Mouse (Mus musculus) limb, embryonic 11.5 days (tissue): ENCODE measurements around the gene Kcnj14. TPM values are rescaled to one million over a fixed set of nuclear protein-coding genes. Genes with fewer than 3 reads are reported as not detected.

Experiments
- ATAC-seq: fragments of 200-750 bp; cut with Nextera tagmentation; 2 replicates; pipeline ENCODE4 v1.8.0; 2017; ENCODE audit warnings: low read depth; ENCODE audit not compliant: insufficient number of reproducible peaks, low FRiP score, low TSS enrichment
- DNase-seq: peaks from one replicate; pipeline ENCODE4 v3.0.0-alpha.2; 2015; ENCODE audit warnings: low spot score
- H3K27ac ChIP-seq: fragments of 300-500 bp; sonication (generic); replicated peaks from 2 replicates; pipeline ENCODE4 v1.5.1; 2014; ENCODE audit warnings: low read depth, mild to moderate bottlenecking, low read length
- H3K27me3 ChIP-seq: fragments of 300-500 bp; sonication (generic); 2 replicates; pipeline ENCODE4 v1.6.1; 2014; ENCODE audit warnings: mild to moderate bottlenecking, low read length, mixed read lengths; ENCODE audit not compliant: control insufficient read depth, insufficient read depth
- H3K36me3 ChIP-seq: fragments of 300-500 bp; sonication (generic); 2 replicates; pipeline ENCODE4 v1.6.1; 2014; ENCODE audit warnings: mild to moderate bottlenecking, low read length, moderate library complexity, mixed read lengths; ENCODE audit not compliant: control insufficient read depth, insufficient read depth
- H3K4me1 ChIP-seq: fragments of 300-500 bp; sonication (generic); 2 replicates; pipeline ENCODE4 v1.6.1; 2014; ENCODE audit warnings: low read length, mixed read lengths; ENCODE audit not compliant: control insufficient read depth, insufficient read depth
- H3K4me2 ChIP-seq: fragments of 300-500 bp; sonication (generic); 2 replicates; pipeline ENCODE4 v1.6.1; 2014; ENCODE audit warnings: low read depth, mild to moderate bottlenecking, moderate library complexity; ENCODE audit not compliant: severe bottlenecking
- H3K4me3 ChIP-seq: fragments of 300-500 bp; sonication (generic); 2 replicates; pipeline ENCODE4 v1.5.1; 2014; ENCODE audit warnings: low read depth, low read length
- H3K9ac ChIP-seq: fragments of 300-500 bp; sonication (generic); 2 replicates; pipeline ENCODE4 v1.6.1; 2014; ENCODE audit warnings: mild to moderate bottlenecking, low read length
- H3K9me3 ChIP-seq: fragments of 300-500 bp; sonication (generic); 2 replicates; pipeline ENCODE4 v1.6.1; 2016; ENCODE audit warnings: low read length; ENCODE audit not compliant: control insufficient read depth
- WGBS: fragments of 180-500 bp; shearing (Covaris S2); extraction: QIAGEN DNeasy Blood & Tissue Kit; methylation state at CpG from one replicate; pipeline ENCODE4 v1.1.7; 2014; 5-methylcytosine and 5-hydroxymethylcytosine counted together
- polyA plus RNA-seq: library from polyadenylated mRNA; unstranded; fragments of >200 nt; fragmentation: Nextera tagmentation; extraction: Ambion mirVana; gene quantifications from 2 replicates; pipeline ENCODE4 v1.2.1, GENCODE M21; 2014

Kcnj14 gene
- polyA plus RNA-seq, 1 experiment from 2014 or later = 1.4 TPM

DNA sequence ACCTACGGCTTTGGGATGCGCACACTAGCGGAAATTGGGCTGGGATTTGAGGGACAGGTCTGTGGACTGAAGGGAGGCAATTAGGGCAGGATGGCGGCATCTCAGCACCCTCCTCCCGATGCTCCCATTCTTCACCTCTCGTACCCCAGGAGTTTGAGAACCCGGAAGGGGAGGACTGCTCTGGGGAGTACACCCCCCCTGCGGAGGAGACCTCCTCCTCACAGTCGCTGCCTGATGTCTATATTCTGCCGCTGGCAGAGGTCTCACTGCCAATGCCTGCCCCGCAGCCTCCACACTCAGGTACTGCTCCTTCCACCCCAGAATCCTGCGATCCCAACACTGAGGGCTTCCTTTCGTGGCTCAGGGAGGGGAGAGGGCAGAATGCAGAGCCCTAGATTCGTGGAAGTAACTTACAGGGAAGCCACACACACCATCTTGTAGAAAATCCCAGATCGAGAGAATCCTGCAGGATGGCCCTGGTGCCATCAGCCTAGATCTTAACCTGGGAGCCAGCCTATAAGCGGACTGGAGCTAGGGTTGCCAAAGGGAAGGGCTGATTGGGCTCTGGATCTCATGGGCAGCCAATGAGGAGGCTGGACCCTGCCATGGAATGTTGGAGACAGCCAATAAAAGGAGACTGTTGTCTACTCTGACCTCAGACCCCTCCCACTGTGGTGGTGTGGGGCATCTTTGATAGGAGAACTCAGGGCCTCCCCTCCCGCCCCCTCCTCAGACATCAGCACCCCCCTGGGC, 37.7 kb downstream of the Kcnj14 start:
- Histone ChIP-seq H3K9me3 (no peaks in the 10 kb centered on the region), H3K27me3 (0 out of 2 replicates have a peak, but pooled peaks cover 2% of the 10 kb centered on the region), H3K9ac (peak overlapping the region; percentile 52), H3K4me2 (peak overlapping the region; percentile 90), H3K27ac (0 out of 2 replicates have a peak overlapping the region, but pooled peaks have one; percentile 10), H3K4me1 (peaks cover 23% of the 10 kb centered on the region), H3K36me3 (no peaks in the 10 kb centered on the region), H3K4me3 (peak overlapping the region; percentile 96)
- DNase-seq (peak; percentile 73), ATAC-seq (peak; percentile 29; the same call in 1 of the 2 replicates)
- 7% methylated on average over 17 of the region's 17 CpGs for WGBS

DNA sequence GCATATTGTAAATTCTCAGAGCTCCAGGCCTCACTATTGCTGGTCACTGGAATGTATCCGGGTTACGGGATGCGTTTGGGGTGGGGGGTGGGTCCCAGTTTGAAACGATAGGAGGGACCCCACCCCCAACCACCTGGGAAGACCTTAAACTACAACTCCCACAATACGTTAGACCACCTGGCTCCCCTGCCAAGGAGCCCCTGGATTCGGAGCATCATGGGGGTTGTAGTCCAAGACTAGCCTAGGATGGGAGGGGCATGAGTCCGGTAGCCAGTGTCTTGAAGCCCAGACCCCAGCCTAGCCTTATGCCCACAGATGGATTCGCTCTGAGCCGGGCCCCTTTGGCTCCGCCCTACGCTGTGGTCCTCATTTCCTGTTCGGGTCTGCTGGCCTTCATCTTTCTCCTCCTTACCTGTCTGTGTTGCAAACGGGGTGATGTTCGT, 38.4 kb downstream of the Kcnj14 start:
- peak; percentile 84 for ATAC-seq
- Histone ChIP-seq H3K4me2 (peak overlapping the region; percentile 90), H3K9ac (peak overlapping the region; percentile 72), H3K27ac (peak overlapping the region; percentile 70), H3K27me3 (0 out of 2 replicates have a peak, but pooled peaks cover 2% of the 10 kb centered on the region), H3K36me3 (no peaks in the 10 kb centered on the region), H3K9me3 (no peaks in the 10 kb centered on the region), H3K4me1 (peaks cover 23% of the 10 kb centered on the region), H3K4me3 (peak overlapping the region; percentile 96)
- peak; percentile 86 for DNase-seq
- WGBS = under 1% methylated on average over 14 of the region's 14 CpGs

- peak overlapping the region; percentile 72 for H3K9ac ChIP-seq
- peak overlapping the region; percentile 90 for H3K4me2 ChIP-seq
- peaks cover 23% of the 10 kb centered on the region for H3K4me1 ChIP-seq
- no peaks in the 10 kb centered on the region for H3K36me3 ChIP-seq
- H3K4me3 ChIP-seq = peak overlapping the region; percentile 96
- peak; percentile 28; the same call in 1 of the 2 replicates for ATAC-seq
- H3K9me3 ChIP-seq = no peaks in the 10 kb centered on the region
- DNase-seq = peak; percentile 65
- H3K27ac ChIP-seq = peak overlapping the region; percentile 70
- WGBS = 0% methylated on average over 38 of the region's 42 CpGs
- 0 out of 2 replicates have a peak, but pooled peaks cover 2% of the 10 kb centered on the region for H3K27me3 ChIP-seq
Measured at GRCm38 (mm10) chr7:45785388-45786135, 39.0 kb downstream of the Kcnj14 start.

DNA sequence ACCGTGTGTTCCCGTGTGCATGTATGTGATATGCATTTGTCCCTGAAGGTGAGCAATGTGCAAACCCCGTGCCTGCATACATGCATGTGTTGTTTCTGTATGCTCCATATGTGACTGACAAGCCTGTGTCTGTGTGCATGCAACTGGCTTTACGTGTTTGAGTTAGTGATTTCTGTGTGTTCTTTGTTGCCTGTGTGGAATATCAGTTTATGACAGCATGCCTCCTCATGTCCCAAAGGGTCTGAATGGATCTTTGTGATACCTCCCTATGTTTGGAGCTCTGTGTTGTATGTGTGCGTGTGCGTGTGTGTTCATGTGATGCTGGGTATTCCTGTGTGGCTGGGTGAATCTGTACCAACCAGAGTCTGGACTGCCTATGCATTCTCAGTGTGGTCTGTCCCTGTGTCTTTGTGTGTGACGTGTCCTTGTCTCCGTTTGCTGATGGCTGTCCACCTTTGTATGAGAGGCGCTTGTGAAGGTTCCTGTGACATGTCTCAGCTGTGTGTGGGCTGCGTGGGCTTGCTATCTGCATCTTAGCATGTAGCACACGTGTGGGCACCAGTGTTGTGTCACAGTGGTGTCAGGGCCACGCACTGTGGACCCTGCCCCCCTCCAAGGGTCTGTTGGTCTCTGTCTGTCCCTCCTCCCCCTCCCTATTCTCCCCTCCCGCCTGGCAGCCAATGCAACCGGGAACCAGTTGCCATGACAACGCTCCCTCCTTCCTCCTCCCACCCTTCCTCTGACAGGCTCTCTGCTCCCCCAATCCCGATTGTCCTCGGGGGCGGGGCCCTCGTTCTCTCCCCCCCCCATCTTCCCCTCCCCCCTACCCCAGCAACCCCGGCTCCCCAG, 39.8 kb downstream of the Kcnj14 start, which contains the start of gene Sult2b1:
Gene Sult2b1 (minus strand): TSS at position 146 of the 849 bp plus-strand sequence.
- Histone ChIP-seq H3K36me3 (no peaks in the 10 kb centered on the region), H3K4me3 (peak within 1 kb of the TSS; percentile 96), H3K27me3 (0 out of 2 replicates have a peak, but pooled peaks cover 2% of the 10 kb centered on the region), H3K27ac (peak within 1 kb of the TSS; percentile 70; the same call in 1 of the 2 replicates), H3K9ac (peak within 1 kb of the TSS; percentile 72), H3K4me2 (peak within 1 kb of the TSS; percentile 90), H3K4me1 (peaks cover 23% of the 10 kb centered on the region), H3K9me3 (no peaks in the 10 kb centered on the region)
- ATAC-seq = peak; percentile 31; the same call in 1 of the 2 replicates
- 31% methylated on average over 17 of the region's 20 CpGs for WGBS
- DNase-seq = peak; percentile 93

GRCm38 (mm10) chr7:45783511-45784091, 41.0 kb downstream of the Kcnj14 start, which contains the start of gene Lmtk3:
Gene Lmtk3 (plus strand): TSS chr7:45783738.
- peak within 1 kb of the TSS; percentile 90 for H3K4me2 ChIP-seq
- no peaks in the 10 kb centered on the region for H3K9me3 ChIP-seq
- H3K4me3 ChIP-seq = peak within 1 kb of the TSS; percentile 62
- H3K4me1 ChIP-seq = peaks cover 23% of the 10 kb centered on the region
- peak; percentile 82 for DNase-seq
- no peak; the same call in 1 of the 2 replicates for ATAC-seq
- under 1% methylated on average over 38 of the region's 38 CpGs for WGBS
- no peaks in the 10 kb centered on the region for H3K36me3 ChIP-seq
- peak within 1 kb of the TSS; percentile 68; the same call in 1 of the 2 replicates for H3K9ac ChIP-seq
- 0 out of 2 replicates have a peak, but pooled peaks cover 2% of the 10 kb centered on the region for H3K27me3 ChIP-seq
- peak within 1 kb of the TSS; percentile 6; the same call in 1 of the 2 replicates for H3K27ac ChIP-seq

DNA sequence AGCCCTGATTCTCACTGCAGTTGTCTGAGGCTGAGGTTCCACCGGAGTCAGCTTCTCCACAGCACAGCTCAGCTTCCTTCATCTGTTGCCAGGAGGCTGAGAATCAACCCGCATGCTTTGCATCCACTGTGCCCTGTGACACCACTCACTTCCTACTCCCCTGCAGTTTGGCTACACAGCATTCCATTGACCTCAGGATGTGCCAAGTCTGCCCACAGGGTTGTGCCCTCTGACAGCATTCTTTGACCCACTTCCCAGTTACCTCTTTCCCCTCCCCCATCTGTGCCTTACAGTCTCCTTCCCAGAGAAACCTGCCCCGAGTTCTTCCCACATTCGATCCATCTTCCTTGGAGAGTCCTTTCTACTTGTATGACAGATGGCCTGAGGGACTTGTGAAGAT, 42.3 kb downstream of the Kcnj14 start:
- Histone ChIP-seq H3K27me3 (0 out of 2 replicates have a peak, but pooled peaks cover 2% of the 10 kb centered on the region), H3K36me3 (no peaks in the 10 kb centered on the region), H3K4me1 (peaks cover 21% of the 10 kb centered on the region), H3K4me2 (no peak overlapping the region), H3K9me3 (no peaks in the 10 kb centered on the region), H3K9ac (no peak overlapping the region), H3K27ac (no peak overlapping the region), H3K4me3 (no peak overlapping the region)
- DNase-seq (no peak), ATAC-seq (no peak)
- 75% methylated on average over 4 of the region's 4 CpGs for WGBS

- Histone ChIP-seq H3K4me2 (0 out of 2 replicates have a peak overlapping the region, but pooled peaks have one; percentile 20), H3K27me3 (0 out of 2 replicates have a peak, but pooled peaks cover 2% of the 10 kb centered on the region), H3K9ac (no peak overlapping the region), H3K4me3 (no peak overlapping the region), H3K36me3 (no peaks in the 10 kb centered on the region), H3K4me1 (peaks cover 3% of the 10 kb centered on the region), H3K9me3 (no peaks in the 10 kb centered on the region), H3K27ac (no peak overlapping the region)
- 32% methylated on average over 22 of the region's 22 CpGs for WGBS
- no peak for DNase-seq
- no peak for ATAC-seq
Measured at GRCm38 (mm10) chr7:45779081-45779641, 45.4 kb downstream of the Kcnj14 start.
